Mouse (Mus musculus) heart, postnatal 10 days (tissue): ENCODE results near the gene Gm28374. TPM values are rescaled to one million over a fixed set of nuclear protein-coding genes. Genes with fewer than 3 reads are reported as not detected.
A peak's percentile ranks its signal among the peaks of the same experiment; 100 is the strongest.
"Not testable (repeated sequence)": the region's sequence is repeated elsewhere in the genome, so short reads cannot be mapped to it uniquely, and the experiment has no call there.

Experiments used
- DNase-seq, 2 experiments: peaks; one replicate each; pipeline ENCODE4 v3.0.0; 2021
- intact Hi-C: fragments of 180-260 bp; cut with DNase I; formaldehyde crosslinking; loops from one replicate; pipeline ENCODE4 v1.15.1; 2025
- total RNA-seq, 2 experiments: library from RNA; stranded (reverse); gene quantifications; 2 replicates each; pipeline ENCODE4 v1.2.3; 2021

Gene Gm28374
- total RNA-seq, result not detected

GRCm38 (mm10) chr19:6082156-6082555 is at the start of gene Gm28374:
TSS of gene Gm28374 (minus strand) at chr19:6082256.
- intact Hi-C loops, result no loop called here
- DNase-seq, result no peak

GRCm38 (mm10) chr19:6130414-6131128 is 48.5 kb upstream of the Gm28374 start:
- intact Hi-C loops, DNase-seq: not testable (repeated sequence)

GRCm38 (mm10) chr19:6127760-6128341 is 45.8 kb upstream of the Gm28374 start, which contains the start of gene Snx15:
TSS of gene Snx15 (minus strand) at chr19:6128304.
- intact Hi-C loops, result loop anchor here (2.0 to 5.0 kb wide), 2 partner anchors 81 to 163 kb away; partner anchors contain the start of genes Pola2 and Syvn1
- peak; percentile 96 for DNase-seq

- intact Hi-C loops, result loop anchor here (2.0 to 5.0 kb wide), 2 partner anchors 80 to 162 kb away; partner anchors contain the start of genes Pola2 and Syvn1
These were observed 44.9 kb upstream of the Gm28374 start for GRCm38 (mm10) chr19:6126789-6127580.

GRCm38 (mm10) chr19:6126289-6126688 is 44.2 kb upstream of the Gm28374 start:
- peak; percentile 46 to 77 for DNase-seq
- intact Hi-C loops, result loop anchor here (2.0 to 5.0 kb wide), 2 partner anchors 79 to 161 kb away; partner anchors contain the start of genes Pola2 and Syvn1

More at GRCm38 (mm10) chr19:6126789-6127580, 44.9 kb upstream of the Gm28374 start:
- no peak for DNase-seq

GRCm38 (mm10) chr19:6124898-6125297 is 42.8 kb upstream of the Gm28374 start:
- intact Hi-C loops, result loop anchor here (5.0 kb wide), 2 partner anchors 78 to 223 kb away; partner anchors contain the start of gene Syvn1
- no peak for DNase-seq

- intact Hi-C loops, result loop anchor here (5.0 kb wide), 1 partner anchor 221 kb away; no protein-coding TSS in a partner anchor
These were observed 41.3 kb upstream of the Gm28374 start for GRCm38 (mm10) chr19:6123330-6123729.

GRCm38 (mm10) chr19:6121761-6122160 is 39.7 kb upstream of the Gm28374 start:
- intact Hi-C loops, result loop anchor here (1.0 to 5.0 kb wide), 2 partner anchors 156 to 219 kb away; no protein-coding TSS in a partner anchor

More at GRCm38 (mm10) chr19:6123330-6123729, 41.3 kb upstream of the Gm28374 start:
- no peak for DNase-seq

GRCm38 (mm10) chr19:6118677-6119185 is 36.7 kb upstream of the Gm28374 start:
- intact Hi-C loops, result loop anchor here (2.0 kb wide), 1 partner anchor 34 kb away; the partner anchor contains the start of genes Cdca5 and Zfpl1
- DNase-seq, result no peak

More at GRCm38 (mm10) chr19:6121761-6122160, 39.7 kb upstream of the Gm28374 start:
- DNase-seq, result no peak

- peak; percentile 93 for DNase-seq
- intact Hi-C loops, result loop anchor here (2.0 kb wide), 1 partner anchor 33 kb away; the partner anchor contains the start of genes Cdca5 and Zfpl1
These were observed 36.1 kb upstream of the Gm28374 start, which contains the start of gene Sac3d1 for GRCm38 (mm10) chr19:6117986-6118676. TSS of gene Sac3d1 (minus strand) at chr19:6118650.

GRCm38 (mm10) chr19:6117346-6117985 is 35.4 kb upstream of the Gm28374 start:
- intact Hi-C loops, result no loop called here
- no peak for DNase-seq

GRCm38 (mm10) chr19:6116113-6116850 is 34.2 kb upstream of the Gm28374 start:
- intact Hi-C loops, result no loop called here
- DNase-seq, result peak; percentile 34 to 37

GRCm38 (mm10) chr19:6113116-6113515 is 31.1 kb upstream of the Gm28374 start:
- DNase-seq, result no peak
- intact Hi-C loops, result no loop called here

GRCm38 (mm10) chr19:6105586-6105985 is 23.5 kb upstream of the Gm28374 start, which contains the start of gene Naaladl1:
TSS of gene Naaladl1 (plus strand) at chr19:6105782.
- intact Hi-C loops, result no loop called here
- no peak for DNase-seq

- intact Hi-C loops, result no loop called here
- no peak for DNase-seq
These were observed 22.4 kb upstream of the Gm28374 start for GRCm38 (mm10) chr19:6104476-6104875.

- peak in 1 of 2 experiments; percentile 24 for DNase-seq
- intact Hi-C loops, result no loop called here
These were observed 20.3 kb upstream of the Gm28374 start for GRCm38 (mm10) chr19:6102169-6102853.

- no peak for DNase-seq
- intact Hi-C loops, result no loop called here
These were observed 19.1 kb upstream of the Gm28374 start for GRCm38 (mm10) chr19:6101186-6101585.

GRCm38 (mm10) chr19:6097847-6098246 is 15.8 kb upstream of the Gm28374 start:
- DNase-seq, result no peak
- intact Hi-C loops, result no loop called here
